Mouse (Mus musculus) inflammation-experienced regulatory T-cells (primary cell): Measurements from ENCODE around the gene Snorc. TPM values are rescaled to one million over a fixed set of nuclear protein-coding genes. Genes with fewer than 3 reads are reported as not detected.

ENCODE experiments used
- polyA plus RNA-seq, 2 experiments: library from polyadenylated mRNA; unstranded; fragments of 100-300 nt; shearing (Covaris generic); gene quantifications; one replicate each; pipeline ENCODE4 v1.2.1; 2017

The Snorc gene
- polyA plus RNA-seq = under 1 TPM in 1 of 2 experiments, not detected in 1; 0.49 TPM

GRCm38 (mm10) chr1:87469971-87470370, at the start of gene Snorc:
Snorc (plus strand) TSS chr1:87470271.

GRCm38 (mm10) chr1:87509561-87510165, 39.6 kb downstream of the Snorc start, which contains the start of gene Neu2:
Neu2 (plus strand) TSS chr1:87509889.

Other genes with a start within 250 kb of the Snorc start
- gene Efhd1, start 205.9 kb upstream of the Snorc start, polyA plus RNA-seq = 1 to 10 TPM in 1 of 2 experiments, not detected in 1; 4.0 TPM
- 10 to 100 TPM; 56.4 to 70.5 TPM for gene Gigyf2, start 143.3 kb upstream of the Snorc start, polyA plus RNA-seq
- under 1 TPM; 0.53 to 0.84 TPM for gene Kcnj13, start 75.5 kb upstream of the Snorc start, polyA plus RNA-seq
- not detected for gene Neu2, start 39.6 kb downstream of the Snorc start, polyA plus RNA-seq
- under 1 TPM in 1 of 2 experiments, not detected in 1; 0.69 TPM for gene Ngef, start 103.6 kb downstream of the Snorc start, polyA plus RNA-seq
- gene Inpp5d, start 150.0 kb downstream of the Snorc start, polyA plus RNA-seq = 100 to 1,000 TPM; 167 to 195 TPM